In genomic region chr13:33080356-33080755, GRCm38 (mm10) we compare ENCODE assay signal across 7 mouse cellular contexts. TPM values are rescaled to one million over a fixed set of nuclear protein-coding genes. Genes with fewer than 3 reads are reported as not detected.
DNase-seq lines count a peak whose midpoint lies in the region.

No protein-coding gene starts in this region.

- DNase-seq in thymus, postnatal 14 days = peak; percentile 9
- DNase-seq in thymus, postnatal 0 days (ENCODE audit: low spot score) = no peak
- DNase-seq in cerebellum, adult 9-11 months = peak; percentile 53
- DNase-seq in kidney, postnatal 25 days = peak; percentile 35 to 59
- DNase-seq in yolk sac, embryonic 10.5 days (ENCODE audit: low spot score) = peak; percentile 38
- no peak for DNase-seq in right cerebral cortex, postnatal 4 days
- DNase-seq in adrenal gland, postnatal 25 days = no peak

RNA-seq across cellular contexts. Expression of gene Serpinb1b, which starts 2.0 kb away (rescaled TPM):
- polyA plus RNA-seq in thymus, postnatal 0 days (2015; fragmentation: Nextera tagmentation; extraction: Ambion mirVana) = 0.73 and 0.85 TPM in 2 replicates
- total RNA-seq in adrenal gland, postnatal 25 days (2021) = 0.52 and 1.1 TPM in 2 replicates

RNA-seq across cellular contexts. Expression of gene Serpinb9b, which starts 53.1 kb away (rescaled TPM):
- 0.45 and 0.57 TPM in 2 replicates for polyA plus RNA-seq in thymus, postnatal 0 days (2015; fragmentation: Nextera tagmentation; extraction: Ambion mirVana)
- 0.29 TPM in 1 of 2 replicates, not detected in the other for total RNA-seq in adrenal gland, postnatal 25 days (2021)

Comparison
In these comparisons a context has a peak if more than half of its experiments do, and no peak if none do; other contexts are left out.
1. DNase-seq: peak in thymus, postnatal 14 days (single experiment), cerebellum, adult 9-11 months (single experiment), kidney, postnatal 25 days (2 of 2) and yolk sac, embryonic 10.5 days (single experiment); none in thymus, postnatal 0 days (single experiment), right cerebral cortex, postnatal 4 days (single experiment) and adrenal gland, postnatal 25 days (single experiment).